Mouse (Mus musculus) forebrain, postnatal 0 days (tissue): ENCODE measurements around the gene Rgs3. TPM values are rescaled to one million over a fixed set of nuclear protein-coding genes. Genes with fewer than 3 reads are reported as not detected.
A peak's percentile ranks its signal among the peaks of the same experiment; 100 is the strongest.
"Not testable (repeated sequence)": the region's sequence is repeated elsewhere in the genome, so short reads cannot be mapped to it uniquely, and the experiment has no call there.

Experiments
- ATAC-seq: fragments of 200-750 bp; cut with Nextera tagmentation; 2 replicates; pipeline ENCODE4 v1.8.0; 2017; ENCODE audit warnings: mild to moderate bottlenecking, moderate library complexity
- DNase-seq: peaks from one replicate; pipeline ENCODE4 v3.0.0-alpha.2; 2015
- H3K27ac ChIP-seq: fragments of 300-500 bp; sonication (generic); 2 replicates; pipeline ENCODE4 v1.5.1; 2014; ENCODE audit warnings: low read depth, mild to moderate bottlenecking, antibody characterized with exemption, low read length, moderate library complexity, mixed read lengths
- H3K27me3 ChIP-seq: fragments of 300-500 bp; sonication (generic); 2 replicates; pipeline ENCODE4 v1.6.1; 2014; ENCODE audit warnings: mild to moderate bottlenecking, low read length, mixed read lengths; ENCODE audit not compliant: insufficient read depth
- H3K36me3 ChIP-seq: fragments of 300-500 bp; sonication (generic); 2 replicates; pipeline ENCODE4 v1.6.1; 2014; ENCODE audit warnings: mild to moderate bottlenecking, moderate library complexity; ENCODE audit not compliant: insufficient read depth
- H3K4me1 ChIP-seq: fragments of 300-500 bp; sonication (generic); 2 replicates; pipeline ENCODE4 v1.6.1; 2014; ENCODE audit warnings: antibody characterized with exemption; ENCODE audit not compliant: insufficient read depth
- H3K4me2 ChIP-seq: fragments of 300-500 bp; sonication (generic); 2 replicates; pipeline ENCODE4 v1.6.1; 2014; ENCODE audit warnings: low read depth, mild to moderate bottlenecking, moderate library complexity
- H3K4me3 ChIP-seq: fragments of 300-500 bp; sonication (generic); 2 replicates; pipeline ENCODE4 v1.5.1; 2014; ENCODE audit warnings: low read depth, low read length, mixed read lengths
- H3K9ac ChIP-seq: fragments of 300-500 bp; sonication (generic); 2 replicates; pipeline ENCODE4 v1.6.1; 2014; ENCODE audit warnings: mild to moderate bottlenecking
- H3K9me3 ChIP-seq: fragments of 300-500 bp; sonication (generic); 2 replicates; pipeline ENCODE4 v1.6.1; 2016; ENCODE audit warnings: low read length
- CTCF ChIP-seq: sonication (generic); IDR thresholded peaks from 2 replicates; pipeline ENCODE4 v1.5.1; 2016; ENCODE audit warnings: antibody characterized with exemption, control low read depth, low read depth
- WGBS: fragments of 180-500 bp; shearing (Covaris S2); extraction: QIAGEN DNeasy Blood & Tissue Kit; methylation state at CpG from one replicate; pipeline ENCODE4 v1.1.7; 2014; 5-methylcytosine and 5-hydroxymethylcytosine counted together
- polyA plus RNA-seq: library from polyadenylated mRNA; unstranded; fragments of >200 nt; fragmentation: Nextera tagmentation; extraction: Ambion mirVana; gene quantifications from 2 replicates; pipeline ENCODE4 v1.2.1, GENCODE M21; 2015
- total RNA-seq: library from RNA; depleted of rRNA; stranded (reverse); fragments of >200 nt; gene quantifications from 2 replicates; pipeline ENCODE4 v1.2.3, GENCODE M21; 2014

The Rgs3 gene
- total and polyA plus RNA-seq, 2 experiments from 2014 or later, result 47.3 to 63.5 TPM

DNA sequence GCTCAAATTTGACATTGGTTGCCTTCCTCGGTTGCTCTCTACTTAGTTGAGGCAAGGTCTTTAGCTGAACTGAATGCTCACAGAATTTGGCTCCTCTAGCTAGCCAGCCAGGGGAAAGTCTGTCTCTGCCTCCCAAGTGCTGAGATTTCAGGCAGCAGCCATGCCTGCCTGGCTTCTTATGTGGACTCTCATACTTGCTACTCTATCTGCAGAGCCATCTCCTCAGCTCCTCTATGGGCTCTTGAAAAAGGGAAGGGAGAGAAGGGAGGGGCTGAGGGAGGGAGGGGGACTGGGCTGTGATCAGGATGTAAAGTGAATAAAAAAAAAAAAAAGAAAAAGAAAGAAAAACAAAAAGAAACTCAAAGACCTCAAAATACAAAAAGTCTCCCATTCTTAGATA lies 31.2 kb downstream of the Rgs3 start:
- Histone ChIP-seq H3K4me2 (no peak overlapping the region), H3K9ac (no peak overlapping the region), H3K4me1 (no peaks in the 10 kb centered on the region), H3K4me3 (no peak overlapping the region), H3K27ac (no peak overlapping the region), H3K36me3 (no peaks in the 10 kb centered on the region), H3K9me3 (no peaks in the 10 kb centered on the region), H3K27me3 (no peaks in the 10 kb centered on the region)
- no peak for ATAC-seq
- 77% methylated on average over 1 of the region's 1 CpGs for WGBS
- no peak for TF ChIP-seq CTCF
- DNase-seq, result no peak

DNA sequence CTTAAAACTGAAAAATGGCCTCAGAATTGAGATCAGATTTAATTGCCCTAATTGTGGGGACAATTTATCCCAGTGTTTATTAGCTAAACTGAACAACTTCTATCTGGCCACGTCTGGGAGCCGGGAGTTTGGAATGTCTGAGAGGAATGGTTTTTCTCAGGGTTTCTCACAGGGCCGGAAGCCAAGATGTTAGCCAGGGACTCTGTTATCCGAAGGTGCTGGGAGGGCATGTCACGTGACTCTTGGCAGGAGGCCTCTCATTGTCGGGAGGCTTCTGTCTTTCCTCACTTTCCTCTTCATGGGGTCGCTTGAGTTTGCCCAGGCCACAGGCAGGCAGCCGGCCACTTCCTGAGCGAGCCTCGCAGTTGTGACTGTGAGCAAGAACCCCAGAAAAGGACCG lies 31.7 kb downstream of the Rgs3 start:
- Histone ChIP-seq H3K9me3 (no peaks in the 10 kb centered on the region), H3K9ac (no peak overlapping the region), H3K4me1 (no peaks in the 10 kb centered on the region), H3K4me2 (no peak overlapping the region), H3K27me3 (no peaks in the 10 kb centered on the region), H3K36me3 (no peaks in the 10 kb centered on the region), H3K4me3 (no peak overlapping the region), H3K27ac (no peak overlapping the region)
- TF ChIP-seq CTCF, result no peak
- ATAC-seq (peak; percentile 18; the same call in 1 of the 2 replicates), DNase-seq (no peak)
- 11% methylated on average over 11 of the region's 11 CpGs for WGBS

DNA sequence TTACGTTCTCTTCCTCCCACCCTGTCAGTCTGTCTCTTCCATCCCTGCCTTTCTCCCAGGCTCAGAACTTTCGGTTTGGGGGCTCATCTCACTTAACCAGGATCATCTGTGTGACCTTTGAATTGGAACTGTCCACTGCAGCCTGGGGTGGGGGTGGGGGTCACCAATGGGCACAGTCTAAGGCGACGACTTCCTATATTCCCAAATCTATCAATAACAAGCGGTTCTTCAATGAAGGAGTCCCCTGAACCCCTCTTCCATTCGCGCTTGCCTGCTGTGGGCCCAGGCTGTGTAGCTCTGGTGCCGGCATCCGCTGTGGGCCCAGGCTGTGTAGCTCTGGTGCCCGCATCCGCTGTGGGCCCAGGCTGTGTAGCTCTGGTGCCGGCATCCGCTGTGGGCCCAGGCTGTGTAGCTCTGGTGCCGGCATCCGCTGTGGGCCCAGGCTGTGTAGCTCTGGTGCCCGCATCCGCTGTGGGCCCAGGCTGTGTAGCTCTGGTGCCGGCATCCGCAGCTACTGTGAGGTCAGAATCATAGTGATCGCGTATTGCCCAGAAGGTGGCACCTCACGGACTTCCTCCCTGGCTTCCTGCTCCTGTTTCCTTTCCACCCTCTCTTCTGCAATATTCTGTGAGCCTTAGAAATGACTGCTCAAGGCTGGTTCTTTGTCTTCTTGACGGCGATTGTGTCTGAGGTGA lies 34.0 kb downstream of the Rgs3 start:
- not testable (repeated sequence) for H3K36me3 ChIP-seq, H3K4me2 ChIP-seq, H3K9ac ChIP-seq, H3K27me3 ChIP-seq, H3K27ac ChIP-seq, ATAC-seq, DNase-seq, H3K4me3 ChIP-seq, H3K9me3 ChIP-seq, H3K4me1 ChIP-seq
- 90% methylated on average over 24 of the region's 24 CpGs for WGBS

DNA sequence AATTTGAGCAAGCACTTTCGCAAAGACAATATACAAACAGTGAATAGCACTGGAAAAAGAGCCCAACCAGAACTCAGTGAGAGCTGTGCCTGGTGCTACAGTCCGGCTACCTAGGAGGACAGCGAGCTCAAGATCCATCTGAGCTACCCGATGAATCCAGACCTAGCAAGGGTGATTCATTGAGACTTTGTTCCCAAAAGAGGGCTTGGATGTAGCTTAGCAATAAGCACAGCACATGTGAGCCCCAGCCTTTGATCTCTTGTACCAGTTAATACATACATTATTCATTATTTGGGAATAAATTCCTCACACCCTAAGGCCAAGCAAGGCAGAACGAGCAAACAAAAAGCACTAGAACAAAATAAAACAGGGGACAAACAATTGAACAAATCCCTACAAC lies 34.8 kb downstream of the Rgs3 start:
- Histone ChIP-seq H3K4me2 (no peak overlapping the region), H3K27ac (no peak overlapping the region), H3K9ac (no peak overlapping the region), H3K9me3 (no peaks in the 10 kb centered on the region), H3K36me3 (no peaks in the 10 kb centered on the region), H3K4me1 (no peaks in the 10 kb centered on the region), H3K27me3 (no peaks in the 10 kb centered on the region), H3K4me3 (no peak overlapping the region)
- ATAC-seq (no peak), DNase-seq (no peak)
- TF ChIP-seq CTCF, result no peak
- 36% methylated on average over 5 of the region's 5 CpGs for WGBS

DNA sequence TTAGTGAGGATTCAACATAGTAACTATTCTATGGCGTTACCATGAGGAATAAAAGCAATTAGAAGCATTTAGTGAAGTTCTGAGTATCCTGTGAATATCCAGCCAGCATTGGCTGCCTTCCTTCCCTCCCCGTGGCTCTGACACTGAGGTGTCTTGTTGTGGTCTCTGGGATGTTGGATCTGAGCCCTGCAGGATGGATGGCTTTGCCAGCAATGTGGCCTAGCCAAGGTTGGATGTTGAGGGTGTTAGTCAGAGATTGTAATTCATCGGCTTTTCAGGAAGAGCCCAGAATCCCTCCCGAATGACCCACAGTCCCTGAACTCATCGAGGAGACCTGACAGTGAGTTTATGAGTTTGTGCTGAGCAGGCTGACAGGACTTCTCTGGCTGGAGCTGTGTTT lies 36.4 kb downstream of the Rgs3 start:
- WGBS, result 53% methylated on average over 5 of the region's 5 CpGs
- Histone ChIP-seq H3K36me3 (no peaks in the 10 kb centered on the region), H3K27me3 (no peaks in the 10 kb centered on the region), H3K4me2 (no peak overlapping the region), H3K9me3 (no peaks in the 10 kb centered on the region), H3K4me1 (no peaks in the 10 kb centered on the region), H3K27ac (no peak overlapping the region), H3K9ac (no peak overlapping the region), H3K4me3 (no peak overlapping the region)
- DNase-seq (peak; percentile 52), ATAC-seq (peak; percentile 48)
- TF ChIP-seq CTCF, result no peak

DNA sequence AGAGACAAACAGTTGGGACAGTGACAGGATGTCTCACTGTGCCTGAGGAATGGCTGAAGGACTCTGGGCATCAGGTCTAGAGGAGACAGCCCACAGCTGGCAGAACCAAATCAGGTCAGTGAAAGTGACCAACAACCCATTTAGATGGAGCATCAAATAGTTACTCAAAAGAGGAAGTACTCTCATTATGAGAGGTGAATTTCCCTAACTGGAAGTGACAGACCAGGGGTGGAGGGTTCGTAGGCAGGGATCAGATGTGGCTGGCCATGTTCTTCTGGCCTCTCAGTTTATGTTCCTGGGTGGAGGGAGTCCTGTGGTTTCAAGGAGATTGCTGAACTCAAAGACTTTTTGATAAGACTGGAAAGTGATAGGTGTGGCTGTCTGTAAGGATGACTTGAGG lies 40.9 kb downstream of the Rgs3 start:
- no peaks in the 10 kb centered on the region for H3K27me3 ChIP-seq
- ATAC-seq (no peak), DNase-seq (no peak)
- no peak overlapping the region for H3K4me3 ChIP-seq
- no peaks in the 10 kb centered on the region for H3K9me3 ChIP-seq
- H3K36me3 ChIP-seq, result no peaks in the 10 kb centered on the region
- no peaks in the 10 kb centered on the region for H3K4me1 ChIP-seq
- no peak for TF ChIP-seq CTCF
- no peak overlapping the region for H3K27ac ChIP-seq
- H3K9ac ChIP-seq, result no peak overlapping the region
- WGBS, result 89% methylated on average over 1 of the region's 1 CpGs
- H3K4me2 ChIP-seq, result no peak overlapping the region

DNA sequence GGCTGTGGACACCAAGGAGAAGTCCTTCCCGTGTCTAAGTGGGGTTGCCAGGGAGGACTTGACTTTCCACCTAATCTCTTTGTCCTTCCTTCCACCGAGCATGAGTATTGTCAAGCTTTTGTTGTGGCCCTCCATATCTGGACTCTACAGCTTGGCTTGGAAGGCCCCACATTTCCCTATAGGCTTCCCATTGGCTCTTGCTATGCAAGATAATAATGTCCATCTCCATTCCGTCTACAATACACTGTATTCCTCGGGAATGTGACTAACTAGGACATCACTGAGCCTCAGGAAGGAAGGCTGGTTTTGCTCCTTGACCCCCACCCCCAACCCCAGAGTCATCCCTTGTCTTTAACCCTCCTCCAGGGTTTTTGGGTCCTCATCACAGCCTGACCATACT lies 44.0 kb downstream of the Rgs3 start:
- Histone ChIP-seq H3K9me3 (no peaks in the 10 kb centered on the region), H3K4me3 (no peak overlapping the region), H3K4me1 (peaks cover 9% of the 10 kb centered on the region; the same call in 1 of the 2 replicates), H3K27ac (no peak overlapping the region), H3K27me3 (no peaks in the 10 kb centered on the region), H3K9ac (no peak overlapping the region), H3K36me3 (no peaks in the 10 kb centered on the region), H3K4me2 (no peak overlapping the region)
- TF ChIP-seq CTCF, result no peak
- DNase-seq (no peak), ATAC-seq (no peak)
- 89% methylated on average over 4 of the region's 4 CpGs for WGBS
